Mouse (Mus musculus): ENCODE data around the gene Nrg4.

The Nrg4 gene

DNA sequence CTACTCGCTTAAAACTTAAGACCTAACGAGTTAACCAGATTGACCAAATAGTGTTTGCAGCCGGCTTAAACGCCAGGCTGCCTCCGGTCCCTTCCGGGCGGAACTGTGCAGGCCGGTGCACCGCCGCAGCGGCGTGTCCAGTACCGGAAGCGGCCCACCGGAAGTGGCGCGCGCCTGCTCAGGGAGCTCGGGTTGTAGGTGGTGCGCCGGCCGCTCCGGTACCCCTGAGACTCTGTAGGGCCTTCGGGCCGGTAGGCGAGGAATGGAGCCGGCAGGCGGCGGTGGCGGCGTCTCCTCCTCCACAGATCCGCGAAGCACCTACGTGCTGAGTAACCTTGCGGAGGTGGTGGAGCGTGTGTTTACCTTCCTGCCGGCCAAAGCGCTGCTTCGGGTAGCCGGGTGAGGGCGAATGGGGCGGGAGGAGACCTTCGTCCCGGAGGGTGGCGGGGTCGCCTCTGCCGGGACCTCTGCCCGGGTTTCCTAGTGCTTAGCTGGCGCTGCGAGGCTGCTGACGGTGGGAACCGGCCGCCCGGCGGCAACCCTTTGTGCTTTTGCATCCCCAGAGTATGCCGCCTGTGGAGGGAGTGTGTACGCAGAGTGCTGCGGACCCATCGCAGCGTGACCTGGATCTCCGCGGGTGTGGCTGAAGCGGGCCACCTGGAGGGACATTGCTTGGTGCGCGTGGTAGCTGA, 117.7 kb downstream of the Nrg4 start, which contains the start of gene Fbxo22:
Gene Fbxo22 (plus strand): TSS at position 136 of the 692 bp plus-strand sequence.
- peak; percentile 86 to 88 for DNase-seq

- no peak for DNase-seq
These were observed 118.2 kb downstream of the Nrg4 start for GRCm38 (mm10) chr9:55208458-55208789.

DNA sequence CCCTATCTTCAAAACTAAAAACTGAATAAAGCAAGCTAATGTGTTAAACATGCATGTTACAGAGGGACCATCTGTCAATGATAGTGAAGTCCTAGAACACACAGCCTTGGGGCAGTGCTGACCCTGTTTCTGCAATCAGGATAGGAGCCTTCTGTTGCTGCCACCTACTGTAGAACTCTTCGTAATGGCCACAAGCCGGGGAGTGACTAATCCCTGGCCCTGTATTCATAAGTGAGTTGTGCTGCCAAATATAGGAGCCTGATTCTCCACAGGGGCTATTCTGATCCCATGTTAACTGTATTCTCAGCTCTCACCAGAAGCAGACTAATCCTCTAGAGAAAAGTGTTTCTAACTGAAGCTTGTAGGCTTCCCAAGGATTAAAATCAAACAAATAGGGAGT, 127.3 kb downstream of the Nrg4 start:
- DNase-seq, result peak; percentile 60 to 72

DNA sequence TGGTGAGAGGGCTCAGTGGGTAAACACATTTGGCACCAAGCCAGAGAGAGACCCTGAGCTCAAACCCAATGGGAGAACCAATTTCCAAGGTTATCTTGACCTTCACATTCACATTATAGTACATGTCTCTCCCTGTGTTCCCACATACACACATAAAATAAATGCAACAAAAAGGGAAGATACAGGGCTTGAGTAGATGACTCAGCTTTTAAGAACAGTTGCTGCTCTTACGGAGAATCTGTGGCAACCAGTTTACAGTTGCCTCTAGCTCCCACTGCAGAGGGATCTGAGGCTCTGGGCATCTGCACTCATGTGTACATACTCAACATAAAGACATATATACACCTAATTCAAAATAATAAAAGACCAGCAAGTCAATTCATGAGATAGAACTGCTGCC, 128.4 kb downstream of the Nrg4 start:
- no peak for DNase-seq

- DNase-seq, result no peak
These were observed 130.8 kb downstream of the Nrg4 start for GRCm38 (mm10) chr9:55195876-55196275.

DNA sequence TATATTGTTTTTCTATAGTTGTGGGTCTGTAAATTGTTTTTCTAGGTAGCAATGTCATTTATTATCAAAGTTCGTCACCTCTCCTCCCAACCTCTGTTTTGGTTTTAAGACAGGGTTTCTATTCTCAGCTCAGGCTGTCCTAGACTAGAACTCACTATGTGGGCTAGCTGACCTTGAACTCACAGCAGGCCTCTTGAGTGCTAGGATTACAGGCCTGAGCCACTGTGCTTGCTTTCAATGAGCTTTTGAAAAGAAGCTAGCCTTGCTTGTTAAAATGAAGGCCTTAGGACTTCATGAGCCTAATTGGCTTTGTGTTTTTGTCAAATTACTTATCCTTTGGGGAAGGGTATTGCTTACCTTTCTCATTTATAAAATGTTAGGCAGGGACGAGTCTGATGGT, 152.4 kb downstream of the Nrg4 start:
- DNase-seq, result no peak

- DNase-seq, result no peak
These were observed 154.4 kb downstream of the Nrg4 start for GRCm38 (mm10) chr9:55172195-55172685.

DNA sequence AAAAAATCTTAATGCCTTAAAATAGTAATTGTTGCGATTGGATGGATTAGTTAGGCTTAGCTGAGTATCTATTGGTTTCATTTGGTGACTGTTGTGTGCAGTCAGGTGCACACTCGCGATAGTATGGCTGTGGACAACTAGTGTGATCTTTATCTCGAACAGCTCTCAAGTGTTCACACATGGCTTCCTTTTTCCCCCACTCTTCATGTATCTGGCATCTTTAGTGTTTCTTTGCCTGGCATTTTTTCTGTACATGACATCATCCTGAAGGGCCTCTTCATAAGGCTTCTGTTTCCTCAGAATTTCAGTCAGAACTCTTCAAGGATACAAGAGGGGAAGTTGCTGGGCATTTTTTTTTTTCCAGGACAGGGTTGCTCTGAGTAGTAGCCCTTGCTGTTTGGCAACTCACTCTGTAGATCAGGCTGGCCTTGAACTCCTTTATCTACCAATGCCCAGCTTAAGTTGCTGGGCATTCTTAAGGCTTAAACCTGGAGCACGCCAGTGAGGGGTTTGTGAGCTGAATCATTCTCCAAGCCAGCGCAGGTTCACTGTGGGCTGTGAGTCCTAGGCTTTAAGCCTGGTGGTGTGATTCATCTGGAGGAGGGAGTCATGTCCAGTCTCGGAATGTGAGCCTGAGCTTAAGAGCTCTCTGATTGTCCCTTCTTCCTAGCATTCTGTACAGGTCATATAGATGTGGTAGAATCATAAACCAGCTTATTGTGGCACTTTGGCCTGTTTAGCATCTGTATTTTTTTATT, 155.8 kb downstream of the Nrg4 start:
- DNase-seq, result no peak
